Mouse (Mus musculus) lung, postnatal 0 days (tissue): Measurements from ENCODE around the gene Zbtb8os. TPM values are rescaled to one million over a fixed set of nuclear protein-coding genes. Genes with fewer than 3 reads are reported as not detected.

Experiments used
- ATAC-seq: fragments of 200-750 bp; cut with Nextera tagmentation; 2 replicates; pipeline ENCODE4 v1.8.0; 2017; ENCODE audit warnings: moderate library complexity
- DNase-seq: peaks from one replicate; pipeline ENCODE4 v3.0.0-alpha.2; 2016; ENCODE audit warnings: low spot score
- H3K27ac ChIP-seq: fragments of 300-500 bp; sonication (generic); 2 replicates; pipeline ENCODE4 v1.5.1; 2014; ENCODE audit warnings: antibody characterized with exemption, mild to moderate bottlenecking, low read length, mixed read lengths
- H3K27me3 ChIP-seq: fragments of 300-500 bp; sonication (generic); replicated peaks from 2 replicates; pipeline ENCODE4 v1.6.1; 2014; ENCODE audit warnings: low read length, mixed read lengths; ENCODE audit not compliant: insufficient read depth
- H3K36me3 ChIP-seq: fragments of 300-500 bp; sonication (generic); 2 replicates; pipeline ENCODE4 v1.6.1; 2014; ENCODE audit warnings: low read length, mixed read lengths; ENCODE audit not compliant: insufficient read depth
- H3K4me1 ChIP-seq: fragments of 300-500 bp; sonication (generic); 2 replicates; pipeline ENCODE4 v1.6.1; 2014; ENCODE audit warnings: antibody characterized with exemption, low read depth, low read length, mixed read lengths; ENCODE audit not compliant: insufficient read depth
- H3K4me2 ChIP-seq: fragments of 300-500 bp; sonication (generic); replicated peaks from 2 replicates; pipeline ENCODE4 v1.6.1; 2014; ENCODE audit warnings: low read depth, mild to moderate bottlenecking, low read length, moderate library complexity, mixed read lengths
- H3K4me3 ChIP-seq: fragments of 300-500 bp; sonication (generic); 2 replicates; pipeline ENCODE4 v1.5.1; 2014; ENCODE audit warnings: low read depth, low read length
- H3K9ac ChIP-seq: fragments of 300-500 bp; sonication (generic); replicated peaks from 2 replicates; pipeline ENCODE4 v1.6.1; 2014; ENCODE audit warnings: low read depth, mild to moderate bottlenecking
- H3K9me3 ChIP-seq: fragments of 300-500 bp; sonication (generic); 2 replicates; pipeline ENCODE4 v1.6.1; 2016; ENCODE audit warnings: low read length, mixed read lengths
- CTCF ChIP-seq: IDR thresholded peaks from 2 replicates; pipeline ENCODE4 v1.5.1; 2016; ENCODE audit warnings: antibody characterized with exemption, mild to moderate bottlenecking
- EP300 ChIP-seq: IDR thresholded peaks from 2 replicates; pipeline ENCODE4 v1.6.1; 2016; ENCODE audit warnings: antibody characterized with exemption, mild to moderate bottlenecking, control low read depth
- WGBS: fragments of 180-500 bp; shearing (Covaris S2); extraction: QIAGEN DNeasy Blood & Tissue Kit; methylation state at CpG from one replicate; pipeline ENCODE4 v1.1.7; 2014; 5-methylcytosine and 5-hydroxymethylcytosine counted together
- polyA plus RNA-seq: library from polyadenylated mRNA; unstranded; fragments of >200 nt; fragmentation: Nextera tagmentation; extraction: Ambion mirVana; gene quantifications from 2 replicates; pipeline ENCODE4 v1.2.1, GENCODE M21; 2015

Gene Zbtb8os
- polyA plus RNA-seq, 1 experiment from 2014 or later: 36.5 TPM

DNA sequence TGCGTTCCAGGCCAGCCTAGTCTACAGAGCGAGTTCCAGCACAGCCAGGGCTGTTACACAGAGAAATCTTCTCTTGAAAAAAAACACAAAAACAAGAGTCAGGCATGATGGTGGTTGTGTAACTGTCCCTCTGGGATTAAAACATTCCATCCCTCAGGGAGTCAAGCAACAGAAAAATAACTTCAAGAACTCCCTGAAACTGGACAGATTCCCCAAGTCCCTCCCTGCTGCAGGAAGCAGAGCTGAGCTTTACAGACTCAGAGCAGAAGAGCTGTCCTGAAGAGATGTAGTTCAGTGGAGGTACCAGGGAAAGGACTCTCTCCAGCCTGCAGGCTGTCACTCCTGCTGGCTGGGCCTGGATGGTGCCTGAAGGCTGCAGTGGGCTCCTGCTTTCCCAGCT is 47.0 kb downstream of the Zbtb8os start:
- ATAC-seq: 0 out of 2 replicates have a peak, but pooled peaks have one; percentile 1
- Histone ChIP-seq H3K9ac (no peak overlapping the region), H3K4me3 (no peak overlapping the region), H3K4me2 (peak overlapping the region; percentile 20; the same call in 1 of the 2 replicates), H3K36me3 (no peaks in the 10 kb centered on the region), H3K9me3 (no peaks in the 10 kb centered on the region), H3K27me3 (no peaks in the 10 kb centered on the region), H3K4me1 (no peaks in the 10 kb centered on the region), H3K27ac (peak overlapping the region; percentile 57)
- 87% methylated on average over 2 of the region's 2 CpGs for WGBS
- peak; percentile 58 for DNase-seq
- TF ChIP-seq CTCF: no peak
- TF ChIP-seq EP300: no peak

DNA sequence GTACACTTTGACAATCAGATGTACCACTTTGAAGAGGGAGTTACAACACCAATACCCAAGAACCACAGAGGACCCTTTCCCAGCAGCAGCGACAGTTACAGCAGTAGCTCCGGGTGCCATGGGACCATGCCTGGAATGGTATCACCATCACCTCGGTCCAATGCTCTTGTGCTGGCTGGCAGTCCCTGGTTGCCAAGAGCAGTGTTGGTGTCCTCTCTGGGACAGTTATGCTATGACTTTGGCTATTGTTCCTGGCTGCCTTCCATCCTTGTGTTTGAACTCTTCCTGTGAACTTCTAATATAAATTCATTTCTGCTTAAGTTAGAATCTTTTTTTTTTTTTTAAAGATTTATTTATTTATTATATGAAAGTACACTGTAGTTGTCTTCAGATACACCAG is 48.1 kb downstream of the Zbtb8os start:
- 0 out of 2 replicates have a peak overlapping the region, but pooled peaks have one; percentile 20 for H3K4me2 ChIP-seq

DNA sequence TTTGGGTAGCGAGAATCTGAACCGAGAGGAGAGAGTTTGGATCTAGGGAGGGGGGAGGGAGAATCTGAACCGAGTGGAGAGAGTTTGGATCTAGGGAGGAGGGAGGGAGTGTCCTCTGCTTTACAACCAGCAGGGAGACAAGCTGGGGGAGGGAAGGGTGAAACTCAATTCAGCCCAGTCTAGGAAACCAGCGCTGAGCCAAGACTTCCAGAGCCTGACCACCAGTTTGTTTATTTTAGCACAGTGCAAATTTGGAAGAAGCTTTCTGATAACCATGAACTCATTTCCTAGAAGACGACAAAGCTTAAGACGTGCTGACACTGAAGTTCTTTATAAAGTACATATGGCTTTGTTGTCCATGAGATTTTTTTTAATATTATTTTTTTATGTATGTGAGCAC is 48.9 kb downstream of the Zbtb8os start:
- DNase-seq (peak; percentile 94), ATAC-seq (peak; percentile 92)
- WGBS: 10% methylated on average over 6 of the region's 6 CpGs
- H3K27ac ChIP-seq: peak overlapping the region; percentile 89
- no peaks in the 10 kb centered on the region for H3K27me3 ChIP-seq
- H3K4me3 ChIP-seq: no peak overlapping the region
- H3K9me3 ChIP-seq: no peaks in the 10 kb centered on the region
- no peak overlapping the region for H3K9ac ChIP-seq
- H3K4me1 ChIP-seq: no peaks in the 10 kb centered on the region
- TF ChIP-seq EP300 (peak; percentile 78), CTCF (no peak)
- H3K36me3 ChIP-seq: no peaks in the 10 kb centered on the region
- H3K4me2 ChIP-seq: peak overlapping the region; percentile 32; the same call in 1 of the 2 replicates

More for the DNA sequence above, 48.1 kb downstream of the Zbtb8os start:
- Histone ChIP-seq H3K9ac (no peak overlapping the region), H3K36me3 (no peaks in the 10 kb centered on the region), H3K27ac (peak overlapping the region; percentile 89), H3K27me3 (no peaks in the 10 kb centered on the region), H3K9me3 (no peaks in the 10 kb centered on the region), H3K4me1 (no peaks in the 10 kb centered on the region), H3K4me3 (no peak overlapping the region)
- peak; percentile 58 for DNase-seq
- peak; percentile 23; the same call in 1 of the 2 replicates for ATAC-seq
- WGBS: 65% methylated on average over 3 of the region's 3 CpGs
- no peak for TF ChIP-seq EP300

DNA sequence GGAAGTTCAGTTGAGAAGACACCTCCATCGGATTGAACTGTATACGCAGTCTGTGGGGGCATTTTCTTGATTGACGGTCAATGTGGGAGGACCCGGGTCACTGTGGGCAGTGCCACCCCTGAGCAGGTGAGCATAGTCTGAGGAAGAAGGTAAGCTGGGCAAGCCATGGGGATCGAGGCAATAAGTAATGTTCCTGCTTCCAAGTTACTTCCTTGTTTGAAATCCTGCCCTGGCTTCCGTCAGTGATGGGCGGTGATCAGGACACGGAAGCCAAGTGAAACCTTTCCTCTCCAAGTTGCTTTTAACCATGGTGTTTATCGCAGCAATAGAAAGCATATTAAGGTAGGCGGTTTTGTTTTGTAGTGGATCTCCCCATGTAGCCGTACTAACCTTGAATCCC is 50.2 kb downstream of the Zbtb8os start:
- TF ChIP-seq CTCF: no peak
- no peak for TF ChIP-seq EP300
- Histone ChIP-seq H3K9me3 (no peaks in the 10 kb centered on the region), H3K4me2 (no peak overlapping the region; the same call in 1 of the 2 replicates), H3K36me3 (no peaks in the 10 kb centered on the region), H3K4me1 (no peaks in the 10 kb centered on the region), H3K27ac (peak overlapping the region; percentile 58), H3K4me3 (no peak overlapping the region), H3K27me3 (no peaks in the 10 kb centered on the region), H3K9ac (no peak overlapping the region)
- DNase-seq: peak; percentile 12
- no peak for ATAC-seq
- 74% methylated on average over 11 of the region's 11 CpGs for WGBS

DNA sequence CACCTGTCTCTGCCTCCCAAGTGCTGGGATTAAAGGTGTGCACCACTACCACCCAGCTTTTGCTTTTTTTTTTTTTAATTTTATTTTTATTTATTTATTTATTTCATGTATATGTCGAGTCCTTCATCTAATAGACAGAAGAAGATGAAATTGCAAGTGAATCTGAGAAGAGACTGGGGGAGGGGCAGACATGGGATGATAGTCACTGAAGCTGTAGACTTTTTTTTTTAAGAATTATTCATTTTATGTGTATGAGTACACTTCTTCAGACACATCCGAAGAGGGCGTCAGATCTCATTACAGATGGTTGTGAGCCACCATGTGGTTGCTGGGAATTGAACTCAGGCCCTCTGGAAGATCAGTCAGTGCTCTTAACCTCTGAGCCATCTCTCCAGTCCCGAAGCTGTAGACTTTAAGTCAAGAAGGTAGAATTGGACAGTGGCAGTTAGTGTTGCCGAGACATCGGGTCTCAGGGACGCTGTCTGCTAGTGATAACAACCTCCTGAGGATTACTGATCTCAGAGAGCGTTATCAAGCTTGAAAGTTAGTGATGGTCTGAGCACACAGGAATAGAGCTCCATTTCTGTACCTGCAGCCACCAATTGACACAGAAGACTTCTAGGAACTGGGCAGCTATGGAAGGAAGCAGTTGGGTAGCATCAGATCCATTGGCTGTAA is 50.9 kb downstream of the Zbtb8os start:
- no peak for ATAC-seq
- H3K9me3 ChIP-seq: no peaks in the 10 kb centered on the region
- H3K4me1 ChIP-seq: no peaks in the 10 kb centered on the region
- no peak for TF ChIP-seq CTCF
- TF ChIP-seq EP300: no peak
- no peak overlapping the region for H3K9ac ChIP-seq
- H3K27me3 ChIP-seq: no peaks in the 10 kb centered on the region
- H3K27ac ChIP-seq: no peak overlapping the region
- no peak for DNase-seq
- no peaks in the 10 kb centered on the region for H3K36me3 ChIP-seq
- H3K4me2 ChIP-seq: no peak overlapping the region
- WGBS: 83% methylated on average over 8 of the region's 8 CpGs
- no peak overlapping the region for H3K4me3 ChIP-seq

DNA sequence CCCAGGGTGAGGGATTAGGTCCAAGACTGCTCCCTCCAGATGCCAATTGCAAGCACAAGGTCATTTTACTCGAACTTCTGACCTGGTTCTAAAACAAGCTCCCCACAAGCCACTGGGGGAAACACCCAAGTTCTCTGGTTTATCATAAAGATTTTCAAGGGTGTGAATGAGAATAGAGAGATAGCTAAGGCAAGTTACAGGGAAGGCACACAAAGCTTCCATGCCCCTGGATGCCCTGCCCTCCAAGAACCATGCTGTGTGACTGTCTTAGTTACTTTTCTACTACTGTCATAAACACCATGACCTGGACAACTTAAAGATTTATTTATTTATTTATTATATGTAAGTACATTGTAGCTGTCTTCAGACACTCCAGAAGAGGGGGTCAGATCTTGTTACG is 51.5 kb downstream of the Zbtb8os start:
- Histone ChIP-seq H3K27me3 (no peaks in the 10 kb centered on the region), H3K4me3 (no peak overlapping the region), H3K9me3 (no peaks in the 10 kb centered on the region), H3K36me3 (no peaks in the 10 kb centered on the region), H3K4me2 (no peak overlapping the region), H3K9ac (no peak overlapping the region), H3K27ac (no peak overlapping the region), H3K4me1 (no peaks in the 10 kb centered on the region)
- ATAC-seq (no peak), DNase-seq (no peak)
- WGBS: 63% methylated on average over 1 of the region's 2 CpGs
- TF ChIP-seq CTCF (no peak), EP300 (no peak)
